Mouse (Mus musculus): ENCODE data around the gene Atp2c1.
A peak's percentile ranks its signal among the peaks of the same experiment; 100 is the strongest.

The Atp2c1 gene

GRCm38 (mm10) chr9:105527219-105527618 lies at the start of gene Atp2c1:
Gene Atp2c1 (minus strand): TSS chr9:105527319.
- no peak for DNase-seq (ENCODE audit: low spot score in 2 of 2)

GRCm38 (mm10) chr9:105557452-105557851 lies 30.3 kb upstream of the Atp2c1 start:
- DNase-seq (ENCODE audit: low spot score in 2 of 2): no peak

GRCm38 (mm10) chr9:105556141-105556735 lies 29.1 kb upstream of the Atp2c1 start:
- DNase-seq (ENCODE audit: low spot score in 2 of 2): no peak

- no peak for DNase-seq (ENCODE audit: low spot score in 2 of 2)
These were observed 27.3 kb upstream of the Atp2c1 start for GRCm38 (mm10) chr9:105554439-105554807.

GRCm38 (mm10) chr9:105553629-105554438 lies 26.7 kb upstream of the Atp2c1 start:
- DNase-seq (ENCODE audit: low spot score in 2 of 2): no peak

- DNase-seq (ENCODE audit: low spot score in 2 of 2): no peak
These were observed 24.3 kb upstream of the Atp2c1 start for GRCm38 (mm10) chr9:105551407-105551806.

GRCm38 (mm10) chr9:105549096-105549495 lies 22.0 kb upstream of the Atp2c1 start:
- no peak for DNase-seq (ENCODE audit: low spot score in 2 of 2)

- DNase-seq (ENCODE audit: low spot score in 2 of 2): no peak
These were observed 17.1 kb upstream of the Atp2c1 start for GRCm38 (mm10) chr9:105544013-105544750.

- no peak for DNase-seq (ENCODE audit: low spot score in 2 of 2)
These were observed 10.4 kb upstream of the Atp2c1 start for GRCm38 (mm10) chr9:105537473-105537872.

GRCm38 (mm10) chr9:105536877-105537276 lies 9.8 kb upstream of the Atp2c1 start:
- no peak for DNase-seq (ENCODE audit: low spot score in 2 of 2)

- DNase-seq (ENCODE audit: low spot score in 2 of 2): no peak
These were observed 1.8 kb downstream of the Atp2c1 start for GRCm38 (mm10) chr9:105525355-105525754.

- no peak for DNase-seq (ENCODE audit: low spot score in 2 of 2)
These were observed 4.1 kb downstream of the Atp2c1 start for GRCm38 (mm10) chr9:105523038-105523437.

- no peak for DNase-seq (ENCODE audit: low spot score in 2 of 2)
These were observed 5.1 kb downstream of the Atp2c1 start for GRCm38 (mm10) chr9:105522063-105522462.

- no peak for DNase-seq (ENCODE audit: low spot score in 2 of 2)
These were observed 6.2 kb downstream of the Atp2c1 start for GRCm38 (mm10) chr9:105520776-105521552.

GRCm38 (mm10) chr9:105519278-105519883 lies 7.7 kb downstream of the Atp2c1 start:
- no peak for DNase-seq (ENCODE audit: low spot score in 2 of 2)

GRCm38 (mm10) chr9:105503690-105504089 lies 23.4 kb downstream of the Atp2c1 start:
- DNase-seq (ENCODE audit: low spot score in 2 of 2): no peak

- no peak for DNase-seq (ENCODE audit: low spot score in 2 of 2)
These were observed 24.7 kb downstream of the Atp2c1 start for GRCm38 (mm10) chr9:105502389-105502788.

- peak; percentile 30 to 83 for DNase-seq (ENCODE audit: low spot score in 2 of 2)
These were observed 31.6 kb downstream of the Atp2c1 start for GRCm38 (mm10) chr9:105495316-105496174.

GRCm38 (mm10) chr9:105494553-105495315 lies 32.4 kb downstream of the Atp2c1 start:
- DNase-seq (ENCODE audit: low spot score in 2 of 2): peak; percentile 96 to 98

- DNase-seq (ENCODE audit: low spot score in 2 of 2): peak; percentile 30 to 55
These were observed 34.4 kb downstream of the Atp2c1 start for GRCm38 (mm10) chr9:105492744-105493143.
